Comparison of ENCODE assay signal across 8 mouse cellular contexts in genomic region chr6:119329936-119330335, GRCm38 (mm10). TPM values are rescaled to one million over a fixed set of nuclear protein-coding genes. Genes with fewer than 3 reads are reported as not detected.
DNase-seq lines count a peak whose midpoint lies in the region; ATAC-seq and TF ChIP-seq lines count a peak whose summit lies in the region.

No protein-coding gene starts in this region.

- H3K4me1 ChIP-seq in heart, postnatal 0 days (ENCODE audit: control insufficient read depth, insufficient read depth) = peaks cover 18% of the 10 kb centered on the region; the same call in 1 of the 2 replicates
- H3K4me1 ChIP-seq in forebrain, embryonic 12.5 days = peaks cover 41% of the 10 kb centered on the region
- H3K4me1 ChIP-seq in limb, embryonic 13.5 days = peaks cover 20% of the 10 kb centered on the region

- peak overlapping the region; percentile 61 for H3K4me2 ChIP-seq in heart, postnatal 0 days (ENCODE audit: low read depth, low read length)
- peak overlapping the region; percentile 67 for H3K4me2 ChIP-seq in forebrain, embryonic 12.5 days
- H3K4me2 ChIP-seq in limb, embryonic 13.5 days (replicated peaks) = peak overlapping the region; percentile 64; the same call in 1 of the 2 replicates

- intact Hi-C loops in heart, postnatal 10 days (cut with DNase I) = no loop called here

- TF ChIP-seq EP300 in heart, postnatal 0 days (IDR thresholded peaks at IDR 0.05; ENCODE audit: low read depth) = no peak

- 13% methylated on average over 6 of the region's 6 CpGs for WGBS in heart, postnatal 0 days
- WGBS in forebrain, embryonic 12.5 days = 7% methylated on average over 6 of the region's 6 CpGs
- 9% methylated on average over 6 of the region's 6 CpGs for WGBS in limb, embryonic 13.5 days

- no peak overlapping the region for H3K9ac ChIP-seq in heart, postnatal 0 days (replicated peaks; ENCODE audit: low read depth, low read length)
- H3K9ac ChIP-seq in forebrain, embryonic 12.5 days = peak overlapping the region; percentile 50; the same call in 1 of the 2 replicates
- H3K9ac ChIP-seq in limb, embryonic 13.5 days = no peak overlapping the region

- ATAC-seq in heart, postnatal 0 days (ENCODE audit: insufficient read depth, low read depth) = no peak
- ATAC-seq in forebrain, embryonic 12.5 days (ENCODE audit: low FRiP score) = peak; percentile 12; the same call in 1 of the 2 replicates
- ATAC-seq in limb, embryonic 13.5 days (ENCODE audit: low FRiP score, low read depth) = no peak

- peak overlapping the region; percentile 45 for H3K4me3 ChIP-seq in heart, postnatal 0 days (ENCODE audit: low read depth, low read length)
- H3K4me3 ChIP-seq in forebrain, embryonic 12.5 days (replicated peaks) = peak overlapping the region; percentile 44
- H3K4me3 ChIP-seq in limb, embryonic 13.5 days = no peak overlapping the region

- no peaks in the 10 kb centered on the region for H3K9me3 ChIP-seq in heart, postnatal 0 days (replicated peaks; ENCODE audit: control insufficient read depth, low read length)
- no peaks in the 10 kb centered on the region for H3K9me3 ChIP-seq in forebrain, embryonic 12.5 days
- H3K9me3 ChIP-seq in limb, embryonic 13.5 days = no peaks in the 10 kb centered on the region

- H3K27ac ChIP-seq in heart, postnatal 0 days (ENCODE audit: low read depth) = no peak overlapping the region
- H3K27ac ChIP-seq in forebrain, embryonic 12.5 days = no peak overlapping the region
- no peak overlapping the region for H3K27ac ChIP-seq in limb, embryonic 13.5 days

- no peaks in the 10 kb centered on the region for H3K36me3 ChIP-seq in heart, postnatal 0 days (replicated peaks; ENCODE audit: control insufficient read depth, insufficient read depth, low read length)
- H3K36me3 ChIP-seq in forebrain, embryonic 12.5 days (replicated peaks) = no peaks in the 10 kb centered on the region
- H3K36me3 ChIP-seq in limb, embryonic 13.5 days = no peaks in the 10 kb centered on the region

- no peak for TF ChIP-seq CTCF in heart, postnatal 0 days (IDR thresholded peaks at IDR 0.05; ENCODE audit: low read depth)

- no peak for DNase-seq in heart, postnatal 0 days (ENCODE audit: low spot score)
- no peak for DNase-seq in heart, postnatal 10 days
- peak; percentile 66 for DNase-seq in brain, adult 2 months (ENCODE audit: low read depth, low spot score)
- no peak for DNase-seq in urinary bladder, postnatal 36 days (ENCODE audit: low spot score in 2 of 2)
- DNase-seq in testis, postnatal 10 days (ENCODE audit: low spot score) = no peak
- no peak for DNase-seq in gastrocnemius, postnatal 25 days

- H3K27me3 ChIP-seq in heart, postnatal 0 days (ENCODE audit: control insufficient read depth, insufficient read depth, low read length) = peaks cover 80% of the 10 kb centered on the region
- peaks cover 76% of the 10 kb centered on the region for H3K27me3 ChIP-seq in forebrain, embryonic 12.5 days
- H3K27me3 ChIP-seq in limb, embryonic 13.5 days = peaks cover 84% of the 10 kb centered on the region

RNA-seq across cellular contexts. Expression of gene Lrtm2, which starts 0.6 kb away (rescaled TPM):
- total RNA-seq in heart, postnatal 0 days (2014; rRNA removed; ENCODE audit: low replicate concordance) = not detected in 2 replicates
- polyA plus RNA-seq in heart, postnatal 0 days (2015; fragmentation: Nextera tagmentation; extraction: Ambion mirVana) = 0.03 and 0.10 TPM in 2 replicates
- total RNA-seq in heart, postnatal 10 days (2021) = not detected
- 0.68 and 0.70 TPM in 2 replicates for polyA plus RNA-seq in forebrain, embryonic 12.5 days (2016; fragmentation: Nextera tagmentation; extraction: Ambion mirVana)
- polyA plus RNA-seq in limb, embryonic 13.5 days (2015; fragmentation: Nextera tagmentation; extraction: Ambion mirVana) = 0.05 TPM in 1 of 2 replicates, not detected in the other
- total RNA-seq in gastrocnemius, postnatal 25 days (2021) = 1 to 10 TPM in 1 of 2 experiments, under 1 TPM in 1; 0.15 to 3.1 TPM
